Mouse (Mus musculus) midbrain, embryonic 11.5 days (tissue): ENCODE measurements around the gene Hlcs. TPM values are rescaled to one million over a fixed set of nuclear protein-coding genes. Genes with fewer than 3 reads are reported as not detected.

Experiments
- ATAC-seq: fragments of 200-750 bp; cut with Nextera tagmentation; 2 replicates; pipeline ENCODE4 v1.8.0; 2017; ENCODE audit warnings: moderate TSS enrichment, moderate library complexity; ENCODE audit not compliant: low FRiP score
- DNase-seq: peaks from one replicate; pipeline ENCODE4 v3.0.0; 2015; ENCODE audit warnings: low spot score; ENCODE audit errors: missing footprints
- H3K27ac ChIP-seq: fragments of 300-500 bp; sonication (generic); 2 replicates; pipeline ENCODE4 v1.5.1; 2014; ENCODE audit warnings: low read depth, low read length
- H3K27me3 ChIP-seq: fragments of 300-500 bp; sonication (generic); 2 replicates; pipeline ENCODE4 v1.6.1; 2014; ENCODE audit warnings: mild to moderate bottlenecking, low read length, moderate library complexity, mixed read lengths; ENCODE audit not compliant: control insufficient read depth, insufficient read depth
- H3K36me3 ChIP-seq: fragments of 300-500 bp; sonication (generic); 2 replicates; pipeline ENCODE4 v1.6.1; 2014; ENCODE audit warnings: mild to moderate bottlenecking, low read length, moderate library complexity, mixed read lengths; ENCODE audit not compliant: control insufficient read depth, insufficient read depth
- H3K4me1 ChIP-seq: fragments of 300-500 bp; sonication (generic); 2 replicates; pipeline ENCODE4 v1.6.1; 2014; ENCODE audit warnings: low read length; ENCODE audit not compliant: control insufficient read depth, insufficient read depth
- H3K4me2 ChIP-seq: fragments of 300-500 bp; sonication (generic); 2 replicates; pipeline ENCODE4 v1.6.1; 2014; ENCODE audit warnings: mild to moderate bottlenecking, moderate library complexity
- H3K4me3 ChIP-seq: fragments of 300-500 bp; sonication (generic); 2 replicates; pipeline ENCODE4 v1.5.1; 2014; ENCODE audit warnings: low read depth, low read length
- H3K9ac ChIP-seq: fragments of 300-500 bp; sonication (generic); 2 replicates; pipeline ENCODE4 v1.6.1; 2014; ENCODE audit warnings: low read length
- H3K9me3 ChIP-seq: fragments of 300-500 bp; sonication (generic); 2 replicates; pipeline ENCODE4 v1.6.1; 2016; ENCODE audit warnings: low read length; ENCODE audit not compliant: control insufficient read depth
- WGBS: fragments of 180-500 bp; shearing (Covaris S2); extraction: QIAGEN DNeasy Blood & Tissue Kit; methylation state at CpG from one replicate; pipeline ENCODE4 v1.1.7; 2014; 5-methylcytosine and 5-hydroxymethylcytosine counted together
- polyA plus RNA-seq: library from polyadenylated mRNA; unstranded; fragments of >200 nt; fragmentation: Nextera tagmentation; extraction: Ambion mirVana; gene quantifications from 2 replicates; pipeline ENCODE4 v1.2.1, GENCODE M21; 2014

The Hlcs gene
- polyA plus RNA-seq, 1 experiment from 2014 or later: 8.1 TPM

- no peak overlapping the region for H3K27ac ChIP-seq
- 74% methylated on average over 4 of the region's 4 CpGs for WGBS
- H3K4me3 ChIP-seq: no peak overlapping the region
- peaks cover 6% of the 10 kb centered on the region for H3K4me1 ChIP-seq
- no peak for ATAC-seq
- H3K4me2 ChIP-seq: no peak overlapping the region
- no peaks in the 10 kb centered on the region for H3K36me3 ChIP-seq
- no peak for DNase-seq
- H3K9ac ChIP-seq: no peak overlapping the region
- no peaks in the 10 kb centered on the region for H3K9me3 ChIP-seq
- H3K27me3 ChIP-seq: peaks cover 42% of the 10 kb centered on the region
Observed at GRCm38 (mm10) chr16:94234202-94234601, 79.2 kb downstream of the Hlcs start.

GRCm38 (mm10) chr16:94230909-94231575, 82.3 kb downstream of the Hlcs start:
- Histone ChIP-seq H3K36me3 (no peaks in the 10 kb centered on the region), H3K4me3 (no peak overlapping the region), H3K9me3 (no peaks in the 10 kb centered on the region), H3K9ac (no peak overlapping the region), H3K27ac (no peak overlapping the region), H3K4me1 (peaks cover 14% of the 10 kb centered on the region), H3K27me3 (peaks cover 48% of the 10 kb centered on the region), H3K4me2 (no peak overlapping the region)
- DNase-seq (no peak), ATAC-seq (no peak)
- WGBS: 64% methylated on average over 12 of the region's 12 CpGs

GRCm38 (mm10) chr16:94230499-94230898, 82.9 kb downstream of the Hlcs start:
- H3K4me3 ChIP-seq: no peak overlapping the region
- no peaks in the 10 kb centered on the region for H3K9me3 ChIP-seq
- 40% methylated on average over 4 of the region's 4 CpGs for WGBS
- H3K4me1 ChIP-seq: peaks cover 14% of the 10 kb centered on the region
- no peaks in the 10 kb centered on the region for H3K36me3 ChIP-seq
- H3K27me3 ChIP-seq: peaks cover 51% of the 10 kb centered on the region
- H3K4me2 ChIP-seq: no peak overlapping the region
- no peak overlapping the region for H3K9ac ChIP-seq
- DNase-seq: no peak
- no peak overlapping the region for H3K27ac ChIP-seq
- ATAC-seq: no peak

- H3K4me1 ChIP-seq: peaks cover 14% of the 10 kb centered on the region
- no peaks in the 10 kb centered on the region for H3K9me3 ChIP-seq
- 97% methylated on average over 7 of the region's 7 CpGs for WGBS
- H3K4me2 ChIP-seq: no peak overlapping the region
- no peak overlapping the region for H3K27ac ChIP-seq
- peaks cover 53% of the 10 kb centered on the region for H3K27me3 ChIP-seq
- ATAC-seq (no peak), DNase-seq (no peak)
- no peak overlapping the region for H3K4me3 ChIP-seq
- H3K9ac ChIP-seq: no peak overlapping the region
- no peaks in the 10 kb centered on the region for H3K36me3 ChIP-seq
Observed at GRCm38 (mm10) chr16:94229890-94230289, 83.5 kb downstream of the Hlcs start.

GRCm38 (mm10) chr16:94228858-94229555, 84.4 kb downstream of the Hlcs start:
- peaks cover 14% of the 10 kb centered on the region for H3K4me1 ChIP-seq
- no peak overlapping the region for H3K4me3 ChIP-seq
- no peak overlapping the region for H3K27ac ChIP-seq
- DNase-seq: no peak
- no peaks in the 10 kb centered on the region for H3K9me3 ChIP-seq
- no peak overlapping the region for H3K4me2 ChIP-seq
- 83% methylated on average over 18 of the region's 18 CpGs for WGBS
- peaks cover 55% of the 10 kb centered on the region for H3K27me3 ChIP-seq
- no peak overlapping the region for H3K9ac ChIP-seq
- no peaks in the 10 kb centered on the region for H3K36me3 ChIP-seq
- no peak for ATAC-seq

- no peak overlapping the region for H3K27ac ChIP-seq
- H3K4me3 ChIP-seq: no peak overlapping the region
Observed at GRCm38 (mm10) chr16:94227328-94228018, 85.9 kb downstream of the Hlcs start.

GRCm38 (mm10) chr16:94223363-94223720, 90.0 kb downstream of the Hlcs start:
- H3K9ac ChIP-seq: no peak overlapping the region
- no peak overlapping the region for H3K4me3 ChIP-seq
- H3K27me3 ChIP-seq: peaks cover 32% of the 10 kb centered on the region
- H3K9me3 ChIP-seq: no peaks in the 10 kb centered on the region
- ATAC-seq (no peak), DNase-seq (no peak)
- no peak overlapping the region for H3K4me2 ChIP-seq
- no peak overlapping the region for H3K27ac ChIP-seq
- H3K36me3 ChIP-seq: no peaks in the 10 kb centered on the region
- 89% methylated on average over 8 of the region's 8 CpGs for WGBS
- peaks cover 14% of the 10 kb centered on the region for H3K4me1 ChIP-seq

More at GRCm38 (mm10) chr16:94227328-94228018, 85.9 kb downstream of the Hlcs start:
- no peaks in the 10 kb centered on the region for H3K9me3 ChIP-seq
- no peak overlapping the region for H3K9ac ChIP-seq
- H3K4me2 ChIP-seq: no peak overlapping the region
- no peaks in the 10 kb centered on the region for H3K36me3 ChIP-seq
- ATAC-seq (peak; percentile 85), DNase-seq (peak; percentile 93)
- 7% methylated on average over 18 of the region's 18 CpGs for WGBS
- H3K4me1 ChIP-seq: peaks cover 14% of the 10 kb centered on the region
- peaks cover 56% of the 10 kb centered on the region for H3K27me3 ChIP-seq

GRCm38 (mm10) chr16:94222646-94223362, 90.6 kb downstream of the Hlcs start:
- H3K9me3 ChIP-seq: no peaks in the 10 kb centered on the region
- no peak overlapping the region for H3K4me2 ChIP-seq
- peaks cover 28% of the 10 kb centered on the region for H3K27me3 ChIP-seq
- H3K27ac ChIP-seq: no peak overlapping the region
- WGBS: 91% methylated on average over 11 of the region's 11 CpGs
- H3K4me3 ChIP-seq: no peak overlapping the region
- no peak overlapping the region for H3K9ac ChIP-seq
- H3K4me1 ChIP-seq: peaks cover 9% of the 10 kb centered on the region
- ATAC-seq: no peak
- no peaks in the 10 kb centered on the region for H3K36me3 ChIP-seq
- peak; percentile 23 for DNase-seq
